Mouse (Mus musculus): ENCODE results near the gene Cpm.
"Not testable (repeated sequence)": the region's sequence is repeated elsewhere in the genome, so short reads cannot be mapped to it uniquely, and the experiment has no call there.

The Cpm gene

GRCm38 (mm10) chr10:117702024-117702833, 72.9 kb downstream of the Cpm start:
- DNase-seq (ENCODE audit: low spot score): no peak

GRCm38 (mm10) chr10:117703506-117703905, 74.2 kb downstream of the Cpm start:
- no peak for DNase-seq (ENCODE audit: low spot score)

- not testable (repeated sequence) for DNase-seq (ENCODE audit: low spot score)
Measured at GRCm38 (mm10) chr10:117704314-117704963, 75.1 kb downstream of the Cpm start.

GRCm38 (mm10) chr10:117704964-117705335, 75.7 kb downstream of the Cpm start:
- DNase-seq (ENCODE audit: low spot score): no peak

GRCm38 (mm10) chr10:117705806-117706205, 76.5 kb downstream of the Cpm start:
- DNase-seq (ENCODE audit: low spot score): no peak

GRCm38 (mm10) chr10:117706440-117706839, 77.1 kb downstream of the Cpm start:
- DNase-seq (ENCODE audit: low spot score): no peak

GRCm38 (mm10) chr10:117707114-117707838, 78.0 kb downstream of the Cpm start:
- DNase-seq (ENCODE audit: low spot score): no peak

GRCm38 (mm10) chr10:117708376-117708775, 79.1 kb downstream of the Cpm start:
- DNase-seq (ENCODE audit: low spot score): no peak

GRCm38 (mm10) chr10:117708856-117709255, 79.6 kb downstream of the Cpm start:
- no peak for DNase-seq (ENCODE audit: low spot score)

GRCm38 (mm10) chr10:117709326-117709830, 80.1 kb downstream of the Cpm start:
- no peak for DNase-seq (ENCODE audit: low spot score)

- DNase-seq (ENCODE audit: low spot score): peak; percentile 75
Measured at GRCm38 (mm10) chr10:117709930-117710603, 80.8 kb downstream of the Cpm start.

- DNase-seq (ENCODE audit: low spot score): peak; percentile 96
Measured at GRCm38 (mm10) chr10:117710604-117711141, 81.4 kb downstream of the Cpm start, which contains the start of gene Mdm2. TSS of gene Mdm2 (minus strand) at chr10:117710758.

- no peak for DNase-seq (ENCODE audit: low spot score)
Measured at GRCm38 (mm10) chr10:117711408-117711807, 82.1 kb downstream of the Cpm start.

GRCm38 (mm10) chr10:117712191-117712754, 83.0 kb downstream of the Cpm start:
- DNase-seq (ENCODE audit: low spot score): no peak

- DNase-seq (ENCODE audit: low spot score): no peak
Measured at GRCm38 (mm10) chr10:117712871-117713270, 83.6 kb downstream of the Cpm start.

- DNase-seq (ENCODE audit: low spot score): no peak
Measured at GRCm38 (mm10) chr10:117713466-117713865, 84.2 kb downstream of the Cpm start.

- DNase-seq (ENCODE audit: low spot score): no peak
Measured at GRCm38 (mm10) chr10:117714048-117714545, 84.8 kb downstream of the Cpm start.

- DNase-seq (ENCODE audit: low spot score): no peak
Measured at GRCm38 (mm10) chr10:117714928-117715500, 85.7 kb downstream of the Cpm start.

GRCm38 (mm10) chr10:117715654-117716053, 86.4 kb downstream of the Cpm start:
- DNase-seq (ENCODE audit: low spot score): not testable (repeated sequence)

- DNase-seq (ENCODE audit: low spot score): no peak
Measured at GRCm38 (mm10) chr10:117716686-117717085, 87.4 kb downstream of the Cpm start.

GRCm38 (mm10) chr10:117717583-117717982, 88.3 kb downstream of the Cpm start:
- peak; percentile 34 for DNase-seq (ENCODE audit: low spot score)

All from ovary, postnatal 36 days (tissue).